Mouse (Mus musculus) adrenal gland, postnatal 25 days (tissue): Measurements from ENCODE around the gene Slc22a23. TPM values are rescaled to one million over a fixed set of nuclear protein-coding genes. Genes with fewer than 3 reads are reported as not detected.
"Not testable (repeated sequence)": the region's sequence is repeated elsewhere in the genome, so short reads cannot be mapped to it uniquely, and the experiment has no call there.

Source experiments
- DNase-seq: peaks from one replicate; pipeline ENCODE4 v3.0.0; 2021; ENCODE audit warnings: mixed read lengths
- long read RNA-seq: library from polyadenylated mRNA; stranded (forward); transcript quantifications from one replicate; pipeline ENCODE4 v2.0.0, GENCODE M21; 2021
- total RNA-seq: library from RNA; stranded (reverse); gene quantifications from 2 replicates; pipeline ENCODE4 v1.2.3, GENCODE M21; 2021

Slc22a23 gene
- 3.8 and 8.2 TPM in 2 replicates for total RNA-seq
- long read RNA-seq, full-length matches to known transcripts, result 2 of 10 reads
- long read RNA-seq, partial matches to known transcripts, result 1 of 10 reads
- long read RNA-seq, other reads (novel, unspliced or antisense), result 7 of 10 reads

GRCm38 (mm10) chr13:34345128-34346085 lies at the start of gene Slc22a23:
TSS of gene Slc22a23 (minus strand) at chr13:34345182.
- peak; percentile 82 for DNase-seq

- not testable (repeated sequence) for DNase-seq
Observed at GRCm38 (mm10) chr13:34394305-34394704, 49.3 kb upstream of the Slc22a23 start.

- DNase-seq, result no peak
Observed at GRCm38 (mm10) chr13:34392376-34392775, 47.4 kb upstream of the Slc22a23 start.

- DNase-seq, result no peak
Observed at GRCm38 (mm10) chr13:34388219-34388618, 43.2 kb upstream of the Slc22a23 start.

GRCm38 (mm10) chr13:34383416-34383815 lies 38.4 kb upstream of the Slc22a23 start:
- DNase-seq, result no peak

GRCm38 (mm10) chr13:34378926-34379325 lies 33.9 kb upstream of the Slc22a23 start:
- no peak for DNase-seq

GRCm38 (mm10) chr13:34375145-34375544 lies 30.2 kb upstream of the Slc22a23 start:
- DNase-seq, result no peak

GRCm38 (mm10) chr13:34372870-34373478 lies 28.0 kb upstream of the Slc22a23 start:
- DNase-seq, result no peak

- no peak for DNase-seq
Observed at GRCm38 (mm10) chr13:34371951-34372869, 27.2 kb upstream of the Slc22a23 start.

GRCm38 (mm10) chr13:34370281-34370825 lies 25.4 kb upstream of the Slc22a23 start:
- no peak for DNase-seq

GRCm38 (mm10) chr13:34365226-34365625 lies 20.2 kb upstream of the Slc22a23 start:
- DNase-seq, result no peak

GRCm38 (mm10) chr13:34355656-34356055 lies 10.7 kb upstream of the Slc22a23 start:
- no peak for DNase-seq

GRCm38 (mm10) chr13:34354830-34355624 lies 10.0 kb upstream of the Slc22a23 start:
- DNase-seq, result no peak

- DNase-seq, result no peak
Observed at GRCm38 (mm10) chr13:34353241-34353640, 8.3 kb upstream of the Slc22a23 start.

- DNase-seq, result no peak
Observed at GRCm38 (mm10) chr13:34351437-34351836, 6.5 kb upstream of the Slc22a23 start.

GRCm38 (mm10) chr13:34347960-34348889 lies 3.2 kb upstream of the Slc22a23 start:
- DNase-seq, result no peak

GRCm38 (mm10) chr13:34346748-34347147 lies 1.8 kb upstream of the Slc22a23 start:
- no peak for DNase-seq

GRCm38 (mm10) chr13:34346238-34346637 lies 1.3 kb upstream of the Slc22a23 start:
- no peak for DNase-seq

- DNase-seq, result peak; percentile 51
Observed at GRCm38 (mm10) chr13:34344376-34345127, 430 bp downstream of the Slc22a23 start.
